Mouse (Mus musculus): ENCODE measurements around the gene Ncaph2. TPM values are rescaled to one million over a fixed set of nuclear protein-coding genes. Genes with fewer than 3 reads are reported as not detected.

The Ncaph2 gene
- total RNA-seq (2021) = 10 to 100 TPM; 86.6 to 93.2 TPM

DNA sequence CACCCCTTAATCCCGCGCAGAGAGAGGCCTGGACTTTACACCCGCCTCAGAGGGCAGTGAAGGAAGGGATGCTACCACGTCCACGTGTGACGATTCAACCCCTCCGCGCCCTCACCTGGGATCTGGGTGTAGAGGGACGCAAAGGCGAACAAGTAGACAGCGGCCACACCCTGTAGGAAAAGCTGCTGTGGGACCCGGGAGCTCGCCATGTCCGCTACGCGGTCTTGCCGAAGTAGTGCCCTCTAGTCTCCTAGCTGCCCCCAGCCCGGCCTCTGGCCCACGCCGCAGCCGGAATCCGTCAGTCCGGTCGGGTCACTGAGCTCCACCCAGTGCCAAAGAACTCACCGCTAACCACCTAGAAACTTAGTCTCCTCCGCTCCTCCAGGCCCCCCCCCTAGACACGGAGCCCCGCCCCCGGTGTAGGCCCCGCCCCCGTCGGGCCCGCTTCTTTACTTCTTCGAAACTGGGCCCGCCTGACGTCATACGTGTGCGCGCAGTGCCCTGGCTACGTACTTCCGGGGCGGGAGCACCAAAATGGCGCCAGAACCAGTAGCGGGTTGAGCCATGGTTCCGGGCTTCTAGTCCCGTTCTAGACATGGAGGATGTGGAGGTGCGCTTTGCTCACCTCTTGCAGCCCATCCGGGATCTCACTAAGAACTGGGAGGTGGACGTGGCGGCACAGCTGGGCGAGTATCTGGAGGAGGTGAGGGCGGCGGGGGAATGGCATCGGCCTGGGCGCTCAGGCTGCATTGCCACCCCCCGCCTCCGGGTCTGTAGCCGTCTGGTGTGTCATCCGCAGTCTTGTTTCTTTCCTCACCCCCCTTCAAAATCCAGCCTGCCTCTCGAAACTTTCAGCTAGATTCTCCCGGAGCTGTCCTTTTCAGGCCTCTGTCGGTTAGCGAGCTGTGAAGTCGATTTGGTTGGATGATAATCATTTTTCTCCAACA is at the start of gene Ncaph2, which contains the start of gene Lmf2:
TSS of gene Ncaph2 (plus strand) at position 479 of the 947 bp plus-strand sequence.
TSS of gene Lmf2 (minus strand) at position 419 of the 947 bp plus-strand sequence.
- intact Hi-C loops (cut with DNase I) = no loop called here
- peak; percentile 96 for DNase-seq

DNA sequence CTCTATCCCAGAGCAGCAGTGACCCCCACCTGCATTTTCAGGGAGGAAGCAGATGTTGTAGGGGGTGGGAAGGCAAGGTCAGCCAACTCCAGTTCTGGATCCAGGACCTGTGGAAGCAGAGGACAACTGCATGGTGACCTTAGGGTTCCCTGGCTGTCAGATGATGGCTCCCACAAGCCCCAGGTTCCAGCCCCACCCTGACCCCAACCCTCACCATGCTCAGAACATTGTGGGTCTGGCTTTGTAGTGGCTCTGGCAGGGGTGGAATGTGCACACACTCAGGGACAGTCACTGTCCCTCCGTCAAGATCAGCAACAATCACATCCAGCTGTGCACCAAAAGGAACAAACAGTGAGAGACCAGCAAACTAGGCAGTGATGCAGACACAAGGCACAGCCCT is 49.6 kb upstream of the Ncaph2 start:
- DNase-seq = no peak
- intact Hi-C loops (cut with DNase I) = no loop called here

DNA sequence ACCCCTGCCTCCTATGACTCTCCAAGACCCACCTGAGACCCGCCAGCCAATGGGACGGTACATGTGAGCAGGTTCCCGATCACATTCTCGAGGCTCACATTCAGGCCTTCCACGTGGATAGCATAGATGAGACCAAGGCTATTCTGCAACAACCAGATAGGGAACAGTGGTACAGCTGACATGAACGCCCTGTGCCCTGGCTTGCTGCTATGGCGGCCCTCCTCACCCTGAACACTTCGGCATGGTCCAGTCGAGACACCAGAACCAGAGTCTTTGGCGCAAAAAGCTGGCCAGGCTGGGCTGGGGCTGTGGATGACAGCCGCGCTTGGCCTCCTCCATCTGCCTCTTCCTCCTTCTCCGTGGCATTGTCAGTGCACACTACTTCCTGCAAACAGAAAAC is 48.1 kb upstream of the Ncaph2 start:
- intact Hi-C loops (cut with DNase I) = no loop called here
- DNase-seq = no peak

DNA sequence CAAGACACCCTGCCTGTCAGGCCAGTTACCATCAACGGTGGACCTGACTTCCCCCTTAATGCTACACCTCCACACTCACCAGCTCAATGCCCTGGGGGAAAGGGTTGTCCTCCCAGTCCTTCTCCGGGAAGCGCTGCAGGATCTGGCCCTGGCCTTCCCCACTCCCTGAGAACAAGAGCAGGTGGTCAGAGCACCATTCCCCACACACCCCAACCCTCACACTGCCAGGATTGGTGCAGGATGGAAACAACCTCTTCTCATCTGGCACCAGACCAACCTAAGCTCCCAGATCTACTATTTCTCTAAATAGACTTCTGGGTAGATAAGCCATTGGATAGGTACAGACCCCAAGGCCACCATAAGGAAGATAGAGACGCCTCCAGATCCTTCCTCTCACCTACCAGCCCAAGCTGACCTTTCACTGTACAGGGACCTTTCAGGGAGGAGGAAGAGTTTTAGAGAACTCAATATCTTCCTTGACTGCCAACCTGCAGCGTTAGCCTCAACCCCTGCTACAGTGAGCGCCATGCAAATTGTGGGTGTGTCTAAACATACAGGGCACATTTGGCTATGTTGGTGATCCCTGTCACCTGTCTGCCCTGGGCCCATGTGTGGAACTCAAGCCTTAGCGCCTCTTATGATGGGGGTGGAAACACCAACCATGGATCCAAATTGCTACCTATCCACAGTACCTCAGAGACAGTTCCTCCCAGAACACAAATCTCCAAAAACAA is 46.9 kb upstream of the Ncaph2 start:
- intact Hi-C loops (cut with DNase I) = no loop called here
- no peak for DNase-seq

DNA sequence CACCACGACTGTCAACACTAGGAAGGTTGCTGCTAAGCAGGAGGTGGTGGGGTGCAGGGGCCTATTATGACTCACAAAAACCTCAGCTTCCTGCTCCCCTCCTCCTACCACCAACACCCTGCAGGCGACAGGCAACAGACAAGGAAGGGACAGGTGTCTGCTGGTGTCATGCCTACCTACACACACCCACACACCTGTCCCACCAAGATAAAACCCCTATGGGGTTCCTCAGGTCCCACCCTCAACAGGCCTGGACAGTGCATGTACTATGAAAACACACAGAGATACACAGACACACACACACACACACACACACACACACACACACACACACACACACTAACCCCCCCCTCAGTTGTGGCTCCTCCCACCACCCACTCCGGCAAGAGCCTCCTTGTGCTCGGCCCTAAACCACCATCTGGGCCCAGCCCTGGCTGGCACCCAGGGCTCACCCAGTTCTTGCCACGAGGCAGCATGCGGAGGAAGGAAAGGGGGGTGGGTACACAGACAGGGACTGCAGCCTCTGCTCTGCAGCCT is 45.5 kb upstream of the Ncaph2 start:
- peak; percentile 63 for DNase-seq
- intact Hi-C loops (cut with DNase I) = no loop called here

DNA sequence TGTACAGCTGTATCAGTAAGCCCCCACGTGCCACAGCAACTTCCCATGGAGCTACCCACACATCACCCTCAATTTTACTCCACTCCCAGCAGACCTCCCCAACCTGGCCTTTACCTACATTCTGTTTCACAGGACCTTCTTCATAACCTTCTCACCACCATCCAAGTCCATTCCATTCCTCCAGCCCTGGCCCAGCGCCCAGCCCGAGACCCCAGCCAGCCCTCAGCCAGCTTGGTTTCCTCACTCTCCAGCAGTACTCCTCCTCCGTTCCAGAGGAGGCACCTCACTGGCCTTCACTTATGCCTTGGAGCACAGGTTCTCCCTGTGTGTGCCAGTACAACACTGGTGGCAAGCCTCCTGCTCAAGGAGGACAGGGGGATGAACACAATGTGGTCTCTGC is 42.2 kb upstream of the Ncaph2 start:
- no peak for DNase-seq
- intact Hi-C loops (cut with DNase I) = no loop called here

DNA sequence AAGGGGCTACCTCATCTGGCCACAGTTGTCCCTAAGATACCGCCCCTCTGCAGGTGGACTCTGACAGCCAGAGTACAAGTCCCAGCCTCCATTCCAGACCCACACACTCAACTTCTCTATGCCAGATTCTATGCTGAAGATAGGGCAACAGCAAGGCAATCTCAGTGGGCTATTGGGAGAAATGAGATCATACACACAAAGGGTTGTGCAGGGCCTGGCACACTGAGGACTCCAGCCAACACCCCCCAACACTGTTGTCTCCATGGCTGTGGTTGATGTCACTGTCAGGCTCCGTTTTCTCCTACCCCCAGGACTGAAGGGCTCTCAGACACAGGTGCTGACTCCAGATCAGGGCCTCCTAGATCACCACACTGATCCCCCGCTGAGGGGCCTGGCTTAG is 41.4 kb upstream of the Ncaph2 start:
- intact Hi-C loops (cut with DNase I) = no loop called here

DNA sequence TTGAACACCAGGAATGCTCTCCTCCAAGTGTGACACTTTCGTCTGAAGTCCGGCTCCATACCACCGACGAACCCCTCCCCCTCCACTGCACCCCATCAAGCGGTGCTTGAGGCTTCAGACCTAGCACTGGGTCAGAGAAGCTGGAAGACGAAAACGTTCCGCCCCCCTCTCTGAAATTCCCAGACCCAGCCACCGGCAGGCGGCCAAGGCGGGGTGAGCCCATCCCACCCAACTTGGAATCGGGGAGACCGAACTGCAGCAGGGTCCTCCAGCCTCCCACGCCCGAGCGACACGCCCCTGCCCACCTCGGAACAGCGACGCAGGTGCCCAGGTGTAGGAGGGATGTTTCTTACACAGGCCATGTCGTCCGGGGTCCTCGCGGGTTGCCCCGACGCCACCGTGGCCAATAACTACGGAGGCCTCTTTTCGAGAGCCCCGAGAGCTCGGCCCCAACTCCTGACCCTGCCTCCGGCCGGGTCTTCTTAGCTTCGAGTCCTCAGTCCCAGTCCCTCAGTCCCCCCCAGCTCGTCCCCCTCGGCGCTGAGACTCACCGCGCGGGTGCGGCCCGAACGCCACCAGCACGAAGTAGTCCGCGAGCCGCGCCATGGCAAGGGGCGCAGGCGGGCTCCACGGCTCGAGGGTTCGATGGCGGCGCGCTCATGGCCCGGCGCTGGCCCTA is 40.9 kb upstream of the Ncaph2 start:
- DNase-seq = peak; percentile 49
- intact Hi-C loops (cut with DNase I) = no loop called here

More for the DNA sequence above, 41.4 kb upstream of the Ncaph2 start:
- no peak for DNase-seq

DNA sequence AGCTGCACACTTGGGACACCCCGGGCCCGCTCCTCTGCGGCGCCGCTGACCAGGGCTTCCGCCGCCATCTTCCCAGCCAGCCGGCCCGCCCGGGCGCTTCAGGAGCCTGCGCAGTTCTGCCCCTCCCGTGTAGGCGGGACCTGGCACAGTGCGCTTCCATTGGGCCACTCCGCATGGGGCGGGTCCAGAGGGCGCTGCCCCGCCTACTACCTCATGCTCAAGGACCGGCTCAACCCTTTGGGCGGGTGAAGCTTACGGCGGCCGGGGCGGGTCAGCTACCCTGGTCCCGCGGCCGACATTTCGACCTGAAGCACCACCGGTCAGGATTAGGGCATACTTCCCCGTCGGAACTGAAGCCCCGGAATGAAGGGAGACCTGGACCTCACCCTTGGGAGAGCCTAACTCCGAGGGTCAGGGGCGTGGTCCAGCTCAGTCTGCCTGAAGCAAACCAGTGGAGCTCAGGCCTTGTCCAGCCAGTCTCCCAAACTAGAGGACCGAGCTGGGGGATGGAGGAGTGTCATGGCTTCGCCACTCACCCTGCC is 40.3 kb upstream of the Ncaph2 start, which contains the start of gene Sbf1:
TSS of gene Sbf1 (minus strand) at position 122 of the 542 bp plus-strand sequence.
- peak; percentile 99 for DNase-seq
- intact Hi-C loops (cut with DNase I) = no loop called here

DNA sequence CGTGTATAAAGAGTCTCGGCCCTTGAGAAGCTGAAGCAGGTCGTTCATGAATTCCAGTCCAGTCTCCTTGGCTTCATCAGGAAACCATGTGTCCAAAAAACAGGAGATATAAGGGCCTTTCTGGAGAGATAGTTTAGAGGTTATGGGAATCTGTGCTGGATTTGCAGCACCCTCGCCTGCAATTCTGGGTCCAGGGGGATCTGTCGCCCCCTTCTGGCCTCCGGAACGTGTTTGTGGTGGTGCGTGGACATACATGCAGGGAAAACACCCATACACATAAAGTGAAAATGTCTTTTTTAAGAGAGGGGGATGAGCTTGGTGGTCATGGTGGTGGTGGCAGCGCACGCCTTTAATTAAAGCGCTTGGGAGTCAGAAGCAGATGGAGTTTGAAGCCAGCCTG is 39.4 kb upstream of the Ncaph2 start:
- intact Hi-C loops (cut with DNase I) = no loop called here
- no peak for DNase-seq

DNA sequence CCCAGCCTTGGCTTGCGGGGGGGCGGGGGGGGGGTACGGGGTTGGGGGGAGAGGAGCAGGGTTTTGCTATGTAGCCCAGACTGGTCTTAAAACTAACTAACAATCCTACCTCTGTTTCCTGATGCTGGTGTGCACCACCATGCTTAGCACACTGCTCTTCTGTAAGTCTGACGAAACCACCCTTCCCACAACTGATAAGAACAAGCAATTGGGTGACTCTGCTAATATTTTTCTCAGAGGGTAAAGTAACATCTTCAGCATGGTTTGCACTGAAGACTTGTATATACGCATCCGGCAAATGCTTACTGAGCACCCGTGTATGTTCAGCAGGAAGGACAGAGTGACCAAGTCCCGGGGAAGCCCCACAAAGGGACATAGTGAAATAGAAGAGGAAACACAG is 34.3 kb upstream of the Ncaph2 start:
- no peak for DNase-seq
- intact Hi-C loops (cut with DNase I) = no loop called here

DNA sequence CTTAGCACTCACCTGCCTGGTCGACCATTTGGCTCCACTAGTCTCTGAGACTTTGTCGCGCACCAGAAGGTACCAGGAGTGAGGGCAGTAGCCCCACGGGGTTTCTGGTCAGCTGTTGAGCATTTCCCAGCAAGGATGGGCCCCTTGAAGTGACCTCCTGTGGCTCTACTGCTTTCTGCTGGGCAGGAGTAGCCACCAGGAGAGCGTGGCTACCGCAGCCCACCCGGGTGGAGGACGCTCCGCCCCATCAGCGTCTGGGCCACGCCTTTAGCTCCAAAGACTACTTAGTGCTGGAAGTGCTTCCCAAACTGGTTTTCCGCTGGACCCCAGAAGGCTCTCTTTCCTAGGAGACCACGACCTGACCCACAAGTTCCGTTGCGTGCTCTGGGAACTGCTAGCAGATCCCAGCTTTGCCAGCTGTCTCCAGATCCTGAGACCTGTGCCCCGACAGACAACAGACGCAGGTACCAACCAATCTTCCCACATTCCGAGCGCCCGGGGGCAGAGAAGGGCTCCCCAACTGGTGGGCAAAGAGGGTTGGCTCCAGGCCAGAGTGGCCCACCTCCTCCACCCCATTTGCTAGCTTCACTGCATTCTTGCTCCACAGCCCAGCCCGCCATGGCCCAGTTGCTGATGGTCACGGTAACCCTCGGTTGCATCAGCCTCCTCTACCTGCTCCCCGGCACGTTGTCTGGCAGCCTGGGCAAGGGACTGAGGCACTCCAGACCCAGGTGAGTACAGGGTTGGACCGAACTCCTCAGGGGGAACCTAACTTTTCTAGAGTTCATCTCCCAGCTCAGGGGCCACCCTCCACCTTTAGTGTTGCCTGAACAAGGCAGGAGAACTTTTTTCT is 32.6 kb upstream of the Ncaph2 start, which contains the start of gene Adm2:
TSS of gene Adm2 (plus strand) at position 51 of the 853 bp plus-strand sequence.
- no peak for DNase-seq
- intact Hi-C loops (cut with DNase I) = no loop called here

DNA sequence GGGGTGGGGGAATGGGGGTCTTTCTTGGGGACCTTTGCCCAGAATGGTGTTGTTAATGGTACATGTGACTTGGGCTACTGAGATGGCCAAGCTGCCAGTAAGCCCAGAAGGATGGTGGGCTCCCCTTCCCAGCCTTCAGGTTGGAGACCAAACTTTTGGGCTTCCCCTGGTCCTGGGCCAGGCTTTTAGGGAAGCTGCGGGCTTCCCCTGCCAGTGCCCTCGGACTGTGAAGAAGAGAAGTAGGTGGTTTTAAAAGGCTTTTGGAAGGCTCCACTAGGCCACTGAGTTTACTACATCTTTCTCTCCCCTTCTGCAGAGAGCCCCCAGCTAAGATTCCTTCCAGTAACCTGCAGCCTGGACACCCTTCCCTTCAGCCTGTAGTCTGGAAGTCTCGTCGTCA is 31.9 kb upstream of the Ncaph2 start:
- no peak for DNase-seq
- intact Hi-C loops (cut with DNase I) = no loop called here

DNA sequence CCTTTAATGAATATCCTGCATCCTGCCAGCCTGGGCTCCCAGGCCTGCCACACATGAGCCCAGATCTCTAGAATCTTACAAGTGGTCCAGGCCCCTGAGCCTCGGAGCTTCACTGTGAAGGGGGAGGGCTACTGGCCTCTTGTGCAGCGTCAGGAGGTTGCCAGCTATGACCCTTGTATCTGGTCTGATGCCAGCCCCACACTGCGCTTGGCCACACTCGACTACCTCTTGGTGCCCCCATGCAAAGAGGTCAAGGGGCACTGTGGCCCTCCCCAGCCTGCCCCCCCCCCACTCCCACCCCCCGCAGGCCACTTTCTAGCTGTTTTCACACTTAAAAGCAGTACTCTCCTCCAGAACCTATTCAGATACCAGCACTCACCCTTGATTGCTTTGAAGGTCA is 29.1 kb upstream of the Ncaph2 start:
- intact Hi-C loops (cut with DNase I) = no loop called here
- no peak for DNase-seq

DNA sequence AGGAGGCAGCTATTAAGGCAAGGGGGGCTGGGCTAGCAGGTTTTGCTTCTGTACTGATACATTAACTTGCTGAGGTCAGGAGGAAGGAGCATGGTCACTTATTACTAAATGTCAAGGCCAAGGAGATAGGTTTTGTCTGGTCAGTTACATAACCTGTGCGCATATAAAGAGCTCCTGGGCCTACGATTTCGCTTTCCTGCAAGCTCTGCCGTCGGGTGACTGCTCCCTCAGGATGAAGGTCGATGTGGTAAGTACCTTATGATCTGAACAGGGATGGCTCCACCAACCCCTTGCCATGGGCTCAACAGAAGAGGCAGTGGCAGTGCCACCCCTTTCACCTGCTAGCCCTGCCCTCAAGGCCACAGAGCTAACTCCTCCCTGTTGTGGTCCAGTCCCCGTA is 21.2 kb upstream of the Ncaph2 start, which contains the start of gene Miox:
TSS of gene Miox (plus strand) at position 128 of the 400 bp plus-strand sequence.
- intact Hi-C loops (cut with DNase I) = no loop called here
- no peak for DNase-seq

DNA sequence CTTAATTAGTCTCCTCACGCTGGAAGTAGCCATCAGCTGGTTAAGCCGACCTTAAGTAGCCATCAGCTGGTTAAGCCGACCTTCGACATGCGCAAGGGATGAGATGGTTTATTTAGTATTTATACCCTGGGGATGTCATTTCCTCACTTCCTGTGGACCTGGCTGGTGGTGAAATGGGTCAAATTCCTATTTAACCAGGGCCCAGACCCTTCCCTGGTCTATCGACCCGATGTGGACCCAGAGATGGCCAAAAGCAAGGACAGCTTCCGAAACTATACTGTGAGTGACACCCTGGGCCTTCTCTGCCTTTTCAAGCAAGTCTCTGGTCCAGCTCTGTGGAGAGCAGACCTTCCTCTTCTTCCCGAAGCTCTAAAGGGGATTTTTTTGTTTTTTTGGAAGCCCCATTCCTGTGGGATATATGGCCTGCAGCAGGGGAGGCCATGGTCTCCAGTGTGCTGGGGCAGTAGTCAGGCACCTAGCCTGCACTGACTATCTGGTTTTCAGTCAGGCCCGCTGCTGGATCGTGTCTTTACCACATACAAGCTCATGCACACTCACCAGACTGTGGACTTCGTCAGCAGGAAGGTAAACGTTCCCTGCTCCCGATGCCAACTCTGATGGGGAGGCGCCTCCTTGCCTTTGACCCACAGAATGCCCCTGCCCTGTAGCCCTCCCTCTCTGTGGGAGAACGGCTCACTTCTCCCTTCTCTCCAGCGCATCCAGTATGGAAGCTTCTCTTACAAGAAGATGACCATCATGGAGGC is 20.6 kb upstream of the Ncaph2 start:
- intact Hi-C loops (cut with DNase I) = no loop called here
- no peak for DNase-seq

DNA sequence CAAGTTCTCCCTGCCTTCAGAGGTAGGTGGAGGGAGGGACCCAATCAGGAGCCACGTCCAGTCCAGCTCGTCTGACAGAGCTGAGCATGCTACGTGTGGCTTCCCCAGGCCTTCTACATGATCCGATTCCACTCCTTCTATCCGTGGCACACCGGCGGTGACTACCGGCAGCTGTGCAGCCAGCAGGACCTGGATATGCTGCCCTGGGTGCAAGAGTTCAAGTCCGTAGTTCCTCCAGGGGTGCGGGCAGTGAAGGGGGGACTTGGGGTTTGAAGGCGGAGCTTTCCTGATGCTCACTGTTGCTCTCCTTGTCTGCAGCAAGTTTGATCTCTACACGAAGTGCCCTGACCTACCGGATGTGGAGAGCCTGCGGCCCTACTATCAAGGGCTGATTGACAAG is 19.1 kb upstream of the Ncaph2 start:
- intact Hi-C loops (cut with DNase I) = no loop called here
- no peak for DNase-seq

DNA sequence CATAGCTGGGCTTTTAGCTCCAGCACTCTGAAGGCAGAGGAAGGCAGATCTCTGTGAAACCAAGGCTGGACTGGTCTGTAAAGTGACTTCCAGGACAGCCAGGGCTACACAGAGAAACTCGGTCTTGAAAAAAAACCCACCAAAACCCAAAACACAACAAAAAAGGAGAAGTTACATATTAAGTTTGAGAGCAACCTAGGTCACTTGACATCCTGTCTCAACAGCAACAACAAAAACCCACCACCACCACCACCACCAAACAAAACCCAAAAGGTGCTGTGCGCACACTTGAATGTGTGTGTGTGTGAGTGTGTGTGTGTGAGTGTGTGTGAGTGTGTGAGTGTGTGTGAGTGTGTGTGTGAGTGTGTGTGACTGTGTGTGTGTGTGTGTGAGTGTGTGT is 15.8 kb upstream of the Ncaph2 start:
- intact Hi-C loops (cut with DNase I) = no loop called here
- no peak for DNase-seq

DNA sequence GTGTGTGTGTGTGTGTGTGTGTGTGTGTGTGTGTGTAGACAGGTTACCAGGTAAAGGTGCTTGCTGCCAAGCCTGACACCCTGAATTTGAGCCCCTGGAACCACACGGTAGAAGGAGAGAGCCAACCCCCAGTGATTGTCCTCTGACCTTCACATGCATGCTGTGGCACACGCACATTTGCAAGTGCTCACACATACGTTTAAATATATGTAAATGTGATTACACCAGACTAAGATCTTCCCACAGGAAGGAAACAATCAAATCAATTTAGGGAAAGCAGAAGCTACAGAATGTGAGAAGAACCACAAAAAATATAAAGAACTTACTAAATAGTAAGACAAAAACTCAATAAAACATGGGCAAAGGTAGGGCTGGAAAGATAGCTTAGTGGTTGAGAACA is 15.4 kb upstream of the Ncaph2 start:
- intact Hi-C loops (cut with DNase I) = no loop called here

More for the DNA sequence above, 15.4 kb upstream of the Ncaph2 start:
- no peak for DNase-seq

Data from left cerebral cortex, postnatal 4 days (tissue).